Mouse (Mus musculus): Measurements from ENCODE around the gene Paxip1.

Gene Paxip1

DNA sequence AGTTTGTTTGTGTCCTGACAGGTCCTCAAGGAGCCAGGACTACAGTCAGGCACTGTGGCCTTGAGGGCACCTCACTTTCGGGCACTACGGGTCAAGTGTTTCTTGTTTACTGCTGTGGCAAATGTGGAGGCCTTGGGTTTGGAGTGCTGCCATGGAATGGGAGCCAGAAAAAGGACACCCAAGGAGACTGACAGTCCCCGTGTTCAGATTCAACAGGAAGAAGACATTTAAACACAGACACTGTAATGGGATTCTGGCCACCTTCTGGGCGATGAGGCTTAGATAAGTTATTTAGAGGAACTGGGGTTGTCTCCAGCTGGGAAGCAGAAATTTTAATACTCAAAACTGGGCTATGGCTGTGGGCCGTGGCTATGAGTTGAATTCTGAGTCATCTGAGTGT lies 60.8 kb downstream of the Paxip1 start:
- peak; percentile 21 for DNase-seq (ENCODE audit: low spot score)

GRCm38 (mm10) chr5:27724460-27724859 lies 67.0 kb downstream of the Paxip1 start:
- DNase-seq (ENCODE audit: low spot score): no peak

DNA sequence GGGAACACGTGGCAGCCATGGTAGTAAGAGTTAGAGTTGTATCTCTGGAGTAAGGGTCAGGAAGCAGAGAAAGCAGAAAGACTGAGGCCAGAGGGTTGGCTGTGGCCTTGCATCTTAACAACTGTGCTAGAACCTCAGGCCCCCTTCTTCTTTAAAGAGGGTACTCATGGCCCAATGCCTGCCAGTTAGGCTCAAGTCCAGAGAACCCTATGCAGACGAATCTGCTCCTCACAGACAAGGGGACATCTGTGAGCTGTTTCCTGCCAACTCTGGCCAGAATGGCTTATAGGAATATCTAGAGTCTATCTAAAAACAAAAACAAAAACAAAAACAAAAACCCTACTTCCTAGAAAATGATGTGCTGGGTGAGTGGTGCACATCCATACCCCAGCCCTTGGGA lies 72.2 kb downstream of the Paxip1 start:
- DNase-seq (ENCODE audit: low spot score): no peak

- DNase-seq (ENCODE audit: low spot score): no peak
Measured at GRCm38 (mm10) chr5:27717301-27717700, 74.2 kb downstream of the Paxip1 start.

- DNase-seq (ENCODE audit: low spot score): no peak
Measured at GRCm38 (mm10) chr5:27716026-27716425, 75.5 kb downstream of the Paxip1 start.

DNA sequence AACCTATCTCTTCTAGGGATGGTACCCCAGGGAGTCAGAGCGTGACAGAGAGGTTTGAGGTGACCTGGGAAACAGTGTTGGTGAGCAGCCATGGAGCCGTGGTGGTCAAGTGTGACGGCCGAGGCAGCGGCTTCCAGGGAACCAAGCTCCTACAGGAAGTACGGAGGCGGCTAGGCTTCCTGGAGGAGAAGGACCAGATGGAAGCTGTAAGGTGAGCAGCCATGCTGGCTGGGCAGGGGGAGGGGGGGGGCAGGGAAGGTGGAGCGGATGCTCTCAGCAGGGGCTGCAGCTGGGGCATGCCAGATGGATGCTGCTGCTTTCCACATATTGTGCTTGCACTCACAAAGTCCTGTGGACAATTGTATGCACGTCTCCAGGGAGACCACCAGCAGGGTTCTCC lies 77.1 kb downstream of the Paxip1 start:
- no peak for DNase-seq (ENCODE audit: low spot score)

- no peak for DNase-seq (ENCODE audit: low spot score)
Measured at GRCm38 (mm10) chr5:27711461-27712192, 79.9 kb downstream of the Paxip1 start.

DNA sequence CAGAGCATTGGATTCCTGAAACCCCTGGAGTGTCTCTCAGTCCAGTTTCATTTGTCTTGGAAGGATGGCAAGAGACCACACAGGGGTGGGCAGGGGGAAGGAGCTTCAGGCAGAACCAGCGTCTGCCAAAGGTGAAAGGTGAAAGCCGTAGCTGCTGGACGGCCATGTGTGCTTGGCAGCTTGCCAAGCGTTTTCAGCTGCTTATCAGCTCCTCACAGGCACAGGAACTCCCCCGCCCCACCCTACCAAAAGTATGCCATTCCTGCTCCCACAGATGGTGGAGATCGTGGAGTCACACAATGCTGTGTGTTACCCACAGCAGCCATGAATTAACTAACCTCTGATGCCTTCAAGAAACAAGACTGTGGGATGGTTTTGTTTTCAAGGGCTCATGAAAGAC lies 83.3 kb downstream of the Paxip1 start:
- no peak for DNase-seq (ENCODE audit: low spot score)

DNA sequence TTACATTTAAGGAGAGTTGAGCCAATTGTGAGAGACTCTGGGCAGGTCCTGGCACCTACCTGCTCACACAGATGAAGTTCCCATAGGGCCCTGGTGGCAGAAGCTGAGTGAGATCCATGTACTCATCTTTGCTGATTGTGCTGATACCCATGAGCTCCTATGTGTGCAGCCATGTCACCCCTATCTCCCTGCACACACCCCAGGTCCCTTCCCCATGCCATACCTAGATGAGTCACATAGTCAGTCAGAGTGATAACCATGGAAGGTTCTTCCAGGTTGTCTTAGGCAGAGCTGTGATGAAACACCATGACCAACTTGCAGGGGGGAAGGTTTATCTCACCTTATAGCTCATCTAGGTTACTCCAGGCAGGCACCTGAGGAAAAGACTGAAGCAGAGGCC lies 84.2 kb downstream of the Paxip1 start:
- DNase-seq (ENCODE audit: low spot score): no peak

DNA sequence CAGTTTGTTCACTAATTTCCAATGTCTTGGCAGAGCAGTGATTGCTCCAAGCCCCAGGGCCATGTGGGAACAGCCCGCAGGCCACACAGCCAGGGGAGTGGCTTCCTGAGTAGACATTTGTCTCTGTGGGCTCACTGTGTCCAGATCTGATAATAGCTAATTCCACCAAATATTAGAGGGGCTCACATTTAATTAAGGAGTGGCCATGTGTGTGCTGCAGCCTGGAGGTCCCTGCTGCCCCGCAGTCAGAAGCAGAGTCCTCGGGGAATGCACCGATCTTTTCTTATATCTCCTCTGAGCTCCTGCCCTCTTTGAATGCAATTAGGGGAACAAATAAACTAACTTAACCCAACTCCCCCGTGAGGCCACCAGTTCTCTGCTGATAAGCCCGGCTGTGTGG lies 84.9 kb downstream of the Paxip1 start:
- DNase-seq (ENCODE audit: low spot score): no peak

DNA sequence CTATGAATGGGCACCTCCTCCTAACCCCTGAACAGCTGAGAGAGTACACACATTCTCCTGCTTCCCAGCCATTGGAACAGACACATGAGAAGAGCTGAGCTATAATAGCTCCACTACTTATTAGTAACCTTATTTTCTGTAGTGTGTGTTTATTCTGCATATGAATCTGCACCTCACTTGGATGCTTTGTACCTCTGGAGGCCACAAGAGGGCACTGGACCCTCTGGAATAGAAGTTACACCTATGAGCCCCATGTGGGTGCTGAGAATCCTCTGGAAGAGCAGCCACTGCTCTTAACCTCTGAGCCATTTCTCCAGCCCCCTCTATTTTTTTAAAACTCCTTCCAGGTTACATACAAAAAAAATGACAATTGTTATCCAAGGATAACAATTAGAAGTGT lies 86.5 kb downstream of the Paxip1 start:
- no peak for DNase-seq (ENCODE audit: low spot score)

- no peak for DNase-seq (ENCODE audit: low spot score)
Measured at GRCm38 (mm10) chr5:27702482-27702881, 89.0 kb downstream of the Paxip1 start.
